Mouse (Mus musculus): ENCODE measurements around the gene Kdelc2. TPM values are rescaled to one million over a fixed set of nuclear protein-coding genes. Genes with fewer than 3 reads are reported as not detected.

Gene Kdelc2
- polyA plus RNA-seq, 1 experiment, result 1.4 TPM

- H3K4me3 ChIP-seq (ENCODE audit: control insufficient read depth, low read depth, low read length), result no peak overlapping the region
- H3K4me1 ChIP-seq (ENCODE audit: control insufficient read depth, insufficient read depth, low read length), result peaks cover 8% of the 10 kb centered on the region
- H3K36me3 ChIP-seq (ENCODE audit: control insufficient read depth, insufficient read depth, low read length), result no peaks in the 10 kb centered on the region
- no peak for TF ChIP-seq POLR2A (IDR thresholded peaks at IDR 0.05; ENCODE audit: control insufficient read depth, low read depth, low read length)
- no peak for TF ChIP-seq CTCF (IDR thresholded peaks at IDR 0.05; ENCODE audit: control insufficient read depth, insufficient read depth, insufficient replicate concordance, low read depth, low read length)
- no peak overlapping the region for H3K27ac ChIP-seq (ENCODE audit: control insufficient read depth, insufficient read depth, low read depth, low read length)
- H3K27me3 ChIP-seq (ENCODE audit: control insufficient read depth, insufficient read depth, low read length), result no peaks in the 10 kb centered on the region
Measured at GRCm38 (mm10) chr9:53408548-53408947, 24.7 kb downstream of the Kdelc2 start.

DNA sequence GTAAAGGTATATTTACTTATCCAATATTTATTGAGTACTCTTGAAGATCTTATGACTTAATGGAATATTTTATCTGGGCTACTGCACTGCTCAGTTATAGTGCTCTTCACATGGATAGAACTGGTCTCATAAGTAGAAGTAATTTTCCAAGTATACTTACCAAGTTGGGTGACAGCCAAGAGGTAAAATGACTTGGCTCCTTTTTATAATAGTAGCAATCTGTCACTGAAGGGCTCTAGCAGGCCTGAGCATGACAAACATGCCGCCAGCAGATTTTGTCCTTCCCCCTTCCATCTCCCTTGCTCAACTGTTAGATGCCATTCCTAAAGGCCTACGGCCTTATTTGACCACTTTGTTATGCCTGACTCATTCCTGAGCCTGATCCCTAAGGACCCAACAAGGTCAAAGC lies 25.1 kb downstream of the Kdelc2 start:
- Histone ChIP-seq H3K4me1 (ENCODE audit: control insufficient read depth, insufficient read depth, low read length) (peaks cover 8% of the 10 kb centered on the region), H3K36me3 (ENCODE audit: control insufficient read depth, insufficient read depth, low read length) (no peaks in the 10 kb centered on the region), H3K4me3 (ENCODE audit: control insufficient read depth, low read depth, low read length) (no peak overlapping the region), H3K27me3 (ENCODE audit: control insufficient read depth, insufficient read depth, low read length) (no peaks in the 10 kb centered on the region), H3K27ac (ENCODE audit: control insufficient read depth, insufficient read depth, low read depth, low read length) (no peak overlapping the region)
- no peak for TF ChIP-seq POLR2A (IDR thresholded peaks at IDR 0.05; ENCODE audit: control insufficient read depth, low read depth, low read length)
- TF ChIP-seq CTCF (IDR thresholded peaks at IDR 0.05; ENCODE audit: control insufficient read depth, insufficient read depth, insufficient replicate concordance, low read depth, low read length), result no peak

DNA sequence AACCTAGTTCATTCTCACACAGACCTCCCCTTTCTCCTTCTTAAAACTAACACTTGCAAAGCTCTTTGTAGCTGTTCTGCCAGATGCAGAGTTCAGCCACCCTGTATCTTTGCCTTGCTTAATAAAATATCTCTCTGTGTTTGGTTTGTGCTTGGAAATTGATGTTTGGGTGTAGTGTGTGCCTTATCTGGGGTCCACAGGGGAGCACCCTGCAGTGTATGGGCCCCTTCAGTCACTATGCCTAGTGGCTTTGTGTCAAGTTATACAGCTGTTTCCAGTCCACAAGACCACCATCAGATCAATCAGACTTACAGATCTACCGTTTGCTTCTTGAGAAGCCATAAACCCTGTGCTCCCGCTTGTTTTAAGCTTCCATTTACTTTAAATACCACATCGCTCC lies 25.6 kb downstream of the Kdelc2 start:
- no peak for TF ChIP-seq CTCF (IDR thresholded peaks at IDR 0.05; ENCODE audit: control insufficient read depth, insufficient read depth, insufficient replicate concordance, low read depth, low read length)
- TF ChIP-seq POLR2A (IDR thresholded peaks at IDR 0.05; ENCODE audit: control insufficient read depth, low read depth, low read length), result no peak
- Histone ChIP-seq H3K27me3 (ENCODE audit: control insufficient read depth, insufficient read depth, low read length) (no peaks in the 10 kb centered on the region), H3K36me3 (ENCODE audit: control insufficient read depth, insufficient read depth, low read length) (no peaks in the 10 kb centered on the region), H3K27ac (ENCODE audit: control insufficient read depth, insufficient read depth, low read depth, low read length) (no peak overlapping the region), H3K4me1 (ENCODE audit: control insufficient read depth, insufficient read depth, low read length) (peaks cover 8% of the 10 kb centered on the region), H3K4me3 (ENCODE audit: control insufficient read depth, low read depth, low read length) (no peak overlapping the region)

DNA sequence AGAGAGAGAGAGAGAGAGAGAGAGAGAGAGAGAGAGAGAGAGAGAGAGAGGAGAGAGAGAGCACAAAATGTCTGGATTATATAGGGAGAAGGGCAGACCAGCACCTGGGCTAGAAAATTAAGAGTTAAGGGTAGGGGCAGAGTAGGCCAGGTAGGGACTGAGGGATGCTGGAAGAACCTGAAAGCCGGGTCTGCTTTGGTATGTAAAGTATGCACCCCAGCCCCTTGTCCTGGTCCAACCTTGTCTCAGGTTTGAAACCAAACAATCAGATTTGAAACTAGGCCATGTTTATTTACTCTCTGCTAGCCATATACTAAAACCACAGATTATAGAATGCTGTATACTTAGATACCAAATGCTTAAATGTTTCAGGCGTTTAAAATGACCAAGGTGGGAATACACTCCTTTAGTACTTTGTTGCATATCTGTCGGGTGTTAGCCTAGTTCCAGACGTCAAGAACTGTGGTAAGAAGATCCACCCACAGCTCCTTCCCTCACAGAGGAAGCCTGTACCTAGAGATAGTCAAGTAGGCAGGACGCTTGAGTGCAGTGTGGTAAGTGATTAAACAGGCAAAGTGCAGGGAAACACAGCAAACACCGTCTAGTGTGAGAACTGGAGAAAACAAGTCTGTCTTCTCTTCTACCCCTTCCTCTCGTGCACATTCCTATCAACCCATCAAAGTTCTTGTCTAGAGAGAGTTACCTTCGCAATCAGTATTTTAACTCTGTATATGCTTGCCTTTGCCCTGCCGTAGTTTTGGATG lies 38.5 kb downstream of the Kdelc2 start:
- H3K4me1 ChIP-seq (ENCODE audit: control insufficient read depth, insufficient read depth, low read length), result no peaks in the 10 kb centered on the region
- no peaks in the 10 kb centered on the region for H3K36me3 ChIP-seq (ENCODE audit: control insufficient read depth, insufficient read depth, low read length)
- TF ChIP-seq CTCF (IDR thresholded peaks at IDR 0.05; ENCODE audit: control insufficient read depth, insufficient read depth, insufficient replicate concordance, low read depth, low read length) (no peak), POLR2A (IDR thresholded peaks at IDR 0.05; ENCODE audit: control insufficient read depth, low read depth, low read length) (no peak)
- H3K4me3 ChIP-seq (ENCODE audit: control insufficient read depth, low read depth, low read length), result no peak overlapping the region
- H3K27me3 ChIP-seq (ENCODE audit: control insufficient read depth, insufficient read depth, low read length), result no peaks in the 10 kb centered on the region
- no peak overlapping the region for H3K27ac ChIP-seq (ENCODE audit: control insufficient read depth, insufficient read depth, low read depth, low read length)

GRCm38 (mm10) chr9:53426726-53427125 lies 42.9 kb downstream of the Kdelc2 start:
- Histone ChIP-seq H3K4me3 (ENCODE audit: control insufficient read depth, low read depth, low read length) (no peak overlapping the region), H3K27ac (ENCODE audit: control insufficient read depth, insufficient read depth, low read depth, low read length) (no peak overlapping the region), H3K4me1 (ENCODE audit: control insufficient read depth, insufficient read depth, low read length) (no peaks in the 10 kb centered on the region), H3K36me3 (ENCODE audit: control insufficient read depth, insufficient read depth, low read length) (no peaks in the 10 kb centered on the region), H3K27me3 (ENCODE audit: control insufficient read depth, insufficient read depth, low read length) (no peaks in the 10 kb centered on the region)
- TF ChIP-seq POLR2A (IDR thresholded peaks at IDR 0.05; ENCODE audit: control insufficient read depth, low read depth, low read length) (no peak), CTCF (IDR thresholded peaks at IDR 0.05; ENCODE audit: control insufficient read depth, insufficient read depth, insufficient replicate concordance, low read depth, low read length) (no peak)

DNA sequence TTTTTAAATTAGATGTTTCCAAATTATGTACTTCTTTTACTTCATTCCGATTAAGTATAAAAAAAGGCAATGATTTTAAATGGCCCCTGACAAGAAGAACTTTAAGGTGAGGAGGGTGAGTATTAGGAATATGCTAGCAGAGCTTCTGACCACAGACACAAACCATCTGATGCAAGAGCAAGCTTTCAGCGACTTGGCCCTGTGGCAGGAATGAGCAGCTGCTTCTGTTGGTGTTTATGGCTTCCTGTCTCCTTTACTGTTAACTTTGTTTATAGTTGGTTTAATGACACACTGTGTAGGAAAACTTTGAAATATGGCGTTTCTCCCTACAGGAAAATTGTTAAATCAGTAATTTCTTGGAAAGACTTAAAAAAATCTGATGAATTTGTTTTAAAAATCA lies 43.8 kb downstream of the Kdelc2 start:
- Histone ChIP-seq H3K4me3 (ENCODE audit: control insufficient read depth, low read depth, low read length) (no peak overlapping the region), H3K36me3 (ENCODE audit: control insufficient read depth, insufficient read depth, low read length) (no peaks in the 10 kb centered on the region), H3K27ac (ENCODE audit: control insufficient read depth, insufficient read depth, low read depth, low read length) (no peak overlapping the region), H3K27me3 (ENCODE audit: control insufficient read depth, insufficient read depth, low read length) (no peaks in the 10 kb centered on the region), H3K4me1 (ENCODE audit: control insufficient read depth, insufficient read depth, low read length) (no peaks in the 10 kb centered on the region)
- TF ChIP-seq CTCF (IDR thresholded peaks at IDR 0.05; ENCODE audit: control insufficient read depth, insufficient read depth, insufficient replicate concordance, low read depth, low read length) (no peak), POLR2A (IDR thresholded peaks at IDR 0.05; ENCODE audit: control insufficient read depth, low read depth, low read length) (no peak)

GRCm38 (mm10) chr9:53435830-53436570 lies 52.2 kb downstream of the Kdelc2 start:
- Histone ChIP-seq H3K27me3 (ENCODE audit: control insufficient read depth, insufficient read depth, low read length) (no peaks in the 10 kb centered on the region), H3K27ac (ENCODE audit: control insufficient read depth, insufficient read depth, low read depth, low read length) (no peak overlapping the region), H3K4me1 (ENCODE audit: control insufficient read depth, insufficient read depth, low read length) (no peaks in the 10 kb centered on the region), H3K4me3 (ENCODE audit: control insufficient read depth, low read depth, low read length) (no peak overlapping the region), H3K36me3 (ENCODE audit: control insufficient read depth, insufficient read depth, low read length) (no peaks in the 10 kb centered on the region)
- TF ChIP-seq CTCF (IDR thresholded peaks at IDR 0.05; ENCODE audit: control insufficient read depth, insufficient read depth, insufficient replicate concordance, low read depth, low read length), result no peak
- TF ChIP-seq POLR2A (IDR thresholded peaks at IDR 0.05; ENCODE audit: control insufficient read depth, low read depth, low read length), result no peak
